Mouse (Mus musculus) cerebellum, adult 2 months (tissue): ENCODE measurements around the gene Kcnj8.

Source experiments
- CTCF ChIP-seq: fragments of 200-500 bp; IDR thresholded peaks from 2 replicates; pipeline ENCODE4 v1.5.1; 2011; ENCODE audit warnings: low read depth, mild to moderate bottlenecking, control low read depth, low read length, moderate library complexity, borderline replicate concordance; ENCODE audit not compliant: insufficient read depth
- POLR2A ChIP-seq: fragments of 200-500 bp; IDR thresholded peaks from 2 replicates; pipeline ENCODE4 v1.6.1; 2011; ENCODE audit warnings: low read length, control low read depth, borderline replicate concordance; ENCODE audit not compliant: insufficient read depth

DNA sequence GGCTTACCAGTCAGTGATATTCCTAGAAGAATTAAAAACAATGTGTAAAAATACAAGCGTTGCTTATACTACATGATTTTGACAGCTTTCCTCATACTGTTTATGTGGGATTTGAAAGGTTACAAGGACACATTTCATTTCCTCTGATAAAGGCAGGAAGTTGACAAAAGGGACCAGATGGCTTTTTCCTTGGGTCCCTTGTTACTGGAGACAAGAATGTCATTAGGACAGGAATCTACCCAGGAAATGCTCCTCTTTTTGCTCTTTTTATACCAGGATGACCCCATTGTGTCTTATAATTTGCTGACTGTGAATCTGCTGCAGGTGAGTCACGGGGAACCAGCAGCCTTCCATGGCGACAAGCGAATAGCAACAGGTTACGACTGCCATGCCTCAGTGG, 31.3 kb downstream of the Kcnj8 start:
- TF ChIP-seq POLR2A (no peak), CTCF (no peak)
